Mouse (Mus musculus) MEL (cell line): ENCODE measurements around the gene Itgb3. TPM values are rescaled to one million over a fixed set of nuclear protein-coding genes. Genes with fewer than 3 reads are reported as not detected.

Experiments
- DNase-seq: peaks from one replicate; pipeline ENCODE4 v3.0.0; 2011; ENCODE audit warnings: low read depth, low spot score
- H3K27ac ChIP-seq: 2 replicates; pipeline ENCODE4 v1.5.1; 2012; ENCODE audit warnings: low read depth, mild to moderate bottlenecking, control low read depth, low read length, moderate library complexity; ENCODE audit not compliant: control insufficient read depth
- H3K27me3 ChIP-seq, 2 experiments: fragments of 150-350 bp in 1 of 2; sonication (generic) in 1 of 2; 2 replicates each; pipeline ENCODE4 v1.6.1; 2012; ENCODE audit warnings: low read length in 2 of 2, mild to moderate bottlenecking in 2 of 2, improper control_type of control experiment in 1 of 2, moderate library complexity in 1 of 2; ENCODE audit not compliant: insufficient read depth in 2 of 2, control insufficient read depth in 1 of 2
- H3K36me3 ChIP-seq, 2 experiments: 2 replicates each; pipeline ENCODE4 v1.6.1; 2012 to 2014; ENCODE audit warnings: low read length in 2 of 2, improper control_type of control experiment in 1 of 2, inconsistent platforms in 1 of 2, mild to moderate bottlenecking in 1 of 2; ENCODE audit not compliant: insufficient read depth in 2 of 2, control insufficient read depth in 1 of 2
- H3K4me1 ChIP-seq, 2 experiments: fragments of 150-350 bp in 1 of 2; sonication (generic) in 1 of 2; 2 replicates each; pipeline ENCODE4 v1.6.1; 2012; ENCODE audit warnings: low read length in 2 of 2, improper control_type of control experiment in 1 of 2, mild to moderate bottlenecking in 1 of 2; ENCODE audit not compliant: insufficient read depth in 2 of 2, control insufficient read depth in 1 of 2
- H3K4me3 ChIP-seq, 2 experiments: fragments of 150-350 bp in 1 of 2; sonication (generic) in 1 of 2; 2 replicates each; pipeline ENCODE4 v1.5.1; 2012; ENCODE audit warnings: low read depth in 2 of 2, low read length in 2 of 2, mild to moderate bottlenecking in 2 of 2, moderate library complexity in 2 of 2, control low read depth in 1 of 2, improper control_type of control experiment in 1 of 2; ENCODE audit not compliant: control insufficient read depth in 1 of 2, insufficient read depth in 1 of 2
- H3K79me2 ChIP-seq: 2 replicates; pipeline ENCODE4 v1.6.1; 2012; ENCODE audit warnings: mild to moderate bottlenecking, low read length, moderate library complexity; ENCODE audit not compliant: control insufficient read depth, poor library complexity, insufficient read depth
- H3K9ac ChIP-seq: 2 replicates; pipeline ENCODE4 v1.6.1; 2012; ENCODE audit warnings: low read depth, mild to moderate bottlenecking, control low read depth, low read length, moderate library complexity; ENCODE audit not compliant: control insufficient read depth, poor library complexity, severe bottlenecking
- H3K9me3 ChIP-seq: fragments of 150-350 bp; sonication (generic); replicated peaks from 2 replicates; pipeline ENCODE4 v1.6.1; 2012; ENCODE audit warnings: mild to moderate bottlenecking, low read length, improper control_type of control experiment, moderate library complexity; ENCODE audit not compliant: insufficient read depth
- BHLHE40 ChIP-seq: IDR thresholded peaks from 2 replicates; pipeline ENCODE4 v1.6.1; 2012; ENCODE audit warnings: low read depth, mild to moderate bottlenecking, inconsistent platforms, low read length, improper control_type of control experiment, borderline replicate concordance
- CHD1 ChIP-seq: IDR thresholded peaks from 2 replicates; pipeline ENCODE4 v1.6.1; 2012; ENCODE audit warnings: low read depth, mild to moderate bottlenecking, inconsistent platforms, low read length, improper control_type of control experiment
- CHD2 ChIP-seq: IDR thresholded peaks from 2 replicates; pipeline ENCODE4 v1.6.1; 2011; ENCODE audit warnings: low read length, improper control_type of control experiment
- EP300 ChIP-seq, 2 experiments: IDR thresholded peaks; 2 replicates each; pipeline ENCODE4 v1.6.1; 2011; ENCODE audit warnings: improper control_type of control experiment in 2 of 2, low read length in 2 of 2, low read depth in 1 of 2, mild to moderate bottlenecking in 1 of 2
- GABPA ChIP-seq: IDR thresholded peaks from 2 replicates; pipeline ENCODE4 v1.6.1; 2012; ENCODE audit warnings: low read depth, mild to moderate bottlenecking, inconsistent platforms, low read length, improper control_type of control experiment, moderate library complexity
- GATA1 ChIP-seq: IDR thresholded peaks from 2 replicates; pipeline ENCODE4 v1.6.1; 2011; ENCODE audit warnings: low read depth, low read length, improper control_type of control experiment
- HCFC1 ChIP-seq: IDR thresholded peaks from 2 replicates; pipeline ENCODE4 v1.6.1; 2012; ENCODE audit warnings: low read depth, mild to moderate bottlenecking, inconsistent platforms, low read length, improper control_type of control experiment, moderate library complexity
- JUND ChIP-seq: IDR thresholded peaks from 2 replicates; pipeline ENCODE4 v1.6.1; 2011; ENCODE audit warnings: low read depth, mild to moderate bottlenecking, improper control_type of control experiment, low read length
- MAFK ChIP-seq: IDR thresholded peaks from 2 replicates; pipeline ENCODE4 v1.6.1; 2011; ENCODE audit warnings: low read depth, mild to moderate bottlenecking, low read length, improper control_type of control experiment, borderline replicate concordance
- MAX ChIP-seq: IDR thresholded peaks from 2 replicates; pipeline ENCODE4 v1.6.1; 2011; ENCODE audit warnings: low read length, improper control_type of control experiment
- MAZ ChIP-seq: IDR thresholded peaks from 2 replicates; pipeline ENCODE4 v1.6.1; 2012; ENCODE audit warnings: low read depth, mild to moderate bottlenecking, inconsistent platforms, low read length, improper control_type of control experiment
- MEF2A ChIP-seq: IDR thresholded peaks from 2 replicates; pipeline ENCODE4 v1.6.1; 2014; ENCODE audit warnings: low read depth, mild to moderate bottlenecking, inconsistent platforms, low read length, improper control_type of control experiment; ENCODE audit not compliant: poor library complexity, insufficient replicate concordance, severe bottlenecking; ENCODE audit errors: extremely low read depth
- MXI1 ChIP-seq: IDR thresholded peaks from 2 replicates; pipeline ENCODE4 v1.6.1; 2011; ENCODE audit warnings: mild to moderate bottlenecking, low read depth, low read length, improper control_type of control experiment
- MYB ChIP-seq: IDR thresholded peaks from 2 replicates; pipeline ENCODE4 v1.6.1; 2011; ENCODE audit warnings: mild to moderate bottlenecking, low read depth, low read length, improper control_type of control experiment
- MYC ChIP-seq: IDR thresholded peaks from 2 replicates; pipeline ENCODE4 v1.6.1; 2011; ENCODE audit warnings: low read depth, mild to moderate bottlenecking, low read length, improper control_type of control experiment, moderate library complexity
- NELFE ChIP-seq: IDR thresholded peaks from 2 replicates; pipeline ENCODE4 v1.6.1; 2011; ENCODE audit warnings: low read depth, low read length, improper control_type of control experiment
- NRF1 ChIP-seq: IDR thresholded peaks from 2 replicates; pipeline ENCODE4 v1.6.1; 2014; ENCODE audit warnings: low read depth, mild to moderate bottlenecking, inconsistent platforms, low read length, improper control_type of control experiment, moderate library complexity; ENCODE audit not compliant: poor library complexity, insufficient read depth, severe bottlenecking
- POLR2A ChIP-seq, 2 experiments: IDR thresholded peaks; 2 replicates each; pipeline ENCODE4 v1.6.1; 2011 to 2012; ENCODE audit warnings: low read length in 2 of 2, mild to moderate bottlenecking in 2 of 2, control low read depth in 1 of 2, improper control_type of control experiment in 1 of 2, low read depth in 1 of 2, moderate library complexity in 1 of 2; ENCODE audit not compliant: control insufficient read depth in 1 of 2, insufficient read depth in 1 of 2, poor library complexity in 1 of 2
- POLR2AphosphoS5 ChIP-seq: IDR thresholded peaks from 2 replicates; pipeline ENCODE4 v1.6.1; 2012; ENCODE audit warnings: low read depth, borderline replicate concordance, mild to moderate bottlenecking, inconsistent platforms, low read length, moderate library complexity, mixed read lengths
- RAD21 ChIP-seq: IDR thresholded peaks from 2 replicates; pipeline ENCODE4 v1.6.1; 2011; ENCODE audit warnings: mild to moderate bottlenecking, low read depth, low read length, improper control_type of control experiment
- RCOR1 ChIP-seq: IDR thresholded peaks from 2 replicates; pipeline ENCODE4 v1.6.1; 2012; ENCODE audit warnings: low read depth, mild to moderate bottlenecking, inconsistent platforms, low read length, improper control_type of control experiment
- SMC3 ChIP-seq: IDR thresholded peaks from 2 replicates; pipeline ENCODE4 v1.6.1; 2011; ENCODE audit warnings: low read depth, low read length, improper control_type of control experiment
- TBP ChIP-seq: IDR thresholded peaks from 2 replicates; pipeline ENCODE4 v1.8.0; 2011; ENCODE audit warnings: low read depth, low read length, improper control_type of control experiment
- USF2 ChIP-seq, 2 experiments: IDR thresholded peaks; 2 replicates each; pipeline ENCODE4 v1.6.1; 2011 to 2012; ENCODE audit warnings: improper control_type of control experiment in 2 of 2, low read length in 2 of 2, borderline replicate concordance in 1 of 2, inconsistent platforms in 1 of 2, low read depth in 1 of 2, mild to moderate bottlenecking in 1 of 2; ENCODE audit not compliant: insufficient read depth in 1 of 2
- ZC3H11A ChIP-seq: IDR thresholded peaks from 2 replicates; pipeline ENCODE4 v1.6.1; 2012; ENCODE audit warnings: low read depth, mild to moderate bottlenecking, inconsistent platforms, low read length, improper control_type of control experiment
- ZMIZ1 ChIP-seq: IDR thresholded peaks from 2 replicates; pipeline ENCODE4 v1.6.1; 2012; ENCODE audit warnings: low read depth, mild to moderate bottlenecking, inconsistent platforms, low read length, improper control_type of control experiment, moderate library complexity
- ZNF384 ChIP-seq: IDR thresholded peaks from 2 replicates; pipeline ENCODE4 v1.6.1; 2012; ENCODE audit warnings: low read depth, mild to moderate bottlenecking, inconsistent platforms, low read length, improper control_type of control experiment
- polyA plus RNA-seq, 2 experiments: library from polyadenylated mRNA; stranded (reverse) in 1 of 2; unstranded in 1 of 2; fragments of >175 nt in 1 of 2; fragments of >200 nt in 1 of 2; gene quantifications; 2 replicates each; pipeline versions ENCODE4 v1.2.1 to v1.2.4; 2012; ENCODE audit warnings: low replicate concordance in 2 of 2, low read depth in 1 of 2; ENCODE audit not compliant: insufficient read length in 2 of 2, insufficient read depth in 1 of 2, missing spikeins in 1 of 2
- total RNA-seq: library from RNA; depleted of rRNA; stranded (reverse); fragments of 300-350 nt; gene quantifications from 2 replicates; pipeline ENCODE4 v1.2.3, GENCODE M21; 2012

The Itgb3 gene
- total and polyA plus RNA-seq, 3 experiments: 0.08 to 0.32 TPM; not detected in 1

DNA sequence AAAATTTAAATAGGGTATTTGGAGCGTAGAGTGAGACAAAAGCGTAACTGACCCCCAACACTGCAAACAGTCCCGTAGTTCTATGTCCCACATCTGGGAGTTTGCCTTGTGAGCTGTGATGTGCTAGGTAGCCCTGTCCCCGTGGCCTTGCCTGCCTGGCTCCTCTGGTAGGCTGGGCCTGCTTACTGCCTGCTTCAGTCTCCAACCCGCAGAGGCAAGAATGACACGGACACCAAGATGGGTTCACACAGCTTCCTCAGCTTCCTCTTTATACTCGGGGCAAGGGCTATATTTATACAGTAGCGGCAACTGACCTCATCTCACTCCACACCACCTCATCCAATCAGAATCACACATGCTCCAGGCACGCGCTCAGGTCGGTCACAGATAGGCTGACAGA lies 67.0 kb downstream of the Itgb3 start:
- H3K79me2 ChIP-seq: no peaks in the 10 kb centered on the region
- H3K27ac ChIP-seq: no peak overlapping the region
- no peaks in the 10 kb centered on the region; a peak in 2 of 4 replicates for H3K27me3 ChIP-seq
- no peaks in the 10 kb centered on the region for H3K9me3 ChIP-seq
- no peaks in the 10 kb centered on the region for H3K36me3 ChIP-seq
- DNase-seq: no peak
- H3K4me3 ChIP-seq: no peak overlapping the region
- H3K4me1 ChIP-seq: no peaks in the 10 kb centered on the region
- no peak overlapping the region for H3K9ac ChIP-seq
- no peak for TF ChIP-seq CHD2
- TF ChIP-seq ZC3H11A: no peak
- TF ChIP-seq EP300 (IDR thresholded peaks at IDR 0.05; ENCODE audit: low read depth in 1 of 2, low read length in 2 of 2): no peak
- TF ChIP-seq NELFE: no peak
- no peak for TF ChIP-seq GATA1
- no peak for TF ChIP-seq POLR2A (IDR thresholded peaks at IDR 0.05; ENCODE audit: control insufficient read depth in 1 of 2, insufficient read depth in 1 of 2, low read depth in 1 of 2, low read length in 2 of 2, poor library complexity in 1 of 2)
- TF ChIP-seq GABPA: no peak
- no peak for TF ChIP-seq MEF2A
- no peak for TF ChIP-seq SMC3
- no peak for TF ChIP-seq NRF1
- no peak for TF ChIP-seq JUND
- no peak for TF ChIP-seq CHD1
- no peak for TF ChIP-seq MAFK
- TF ChIP-seq MAZ: no peak
- no peak for TF ChIP-seq MAX
- no peak for TF ChIP-seq MYC
- TF ChIP-seq BHLHE40: no peak
- no peak for TF ChIP-seq MYB
- TF ChIP-seq, all 39 proteins: peak for 0

DNA sequence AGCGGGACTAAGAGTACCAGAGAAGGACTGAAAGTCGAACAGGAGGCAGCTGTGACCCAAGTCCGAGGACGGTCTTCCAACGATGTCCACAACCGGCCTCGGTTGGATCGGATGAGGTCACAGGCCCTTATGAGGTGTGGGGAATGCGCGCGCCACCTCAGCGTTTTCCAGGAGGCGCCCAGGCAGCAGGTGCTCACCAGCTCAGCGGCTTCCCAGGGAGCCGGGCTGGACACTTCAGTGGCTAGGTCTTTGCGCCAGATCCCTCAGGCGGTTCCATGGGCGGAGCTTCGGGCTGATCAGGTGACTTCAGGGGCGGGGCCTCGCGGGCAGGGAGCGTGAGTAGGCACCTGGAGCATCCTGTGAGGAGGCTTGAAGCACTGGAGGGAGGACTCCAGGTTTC lies 77.7 kb downstream of the Itgb3 start, which contains the start of gene Gm11639:
Gm11639 (plus strand) TSS at position 160 of the 400 bp plus-strand sequence.
- Histone ChIP-seq H3K27me3 (peaks cover 0 to 2% of the 10 kb centered on the region in 2 experiments; a peak in 3 of 4 replicates), H3K9ac (no peak within 1 kb of the TSS), H3K4me3 (no peak within 1 kb of the TSS), H3K36me3 (no peaks in the 10 kb centered on the region), H3K4me1 (no peaks in the 10 kb centered on the region), H3K79me2 (no peaks in the 10 kb centered on the region), H3K9me3 (no peaks in the 10 kb centered on the region), H3K27ac (no peak within 1 kb of the TSS)
- DNase-seq: no peak
- TF ChIP-seq SMC3 (no peak), RAD21 (no peak), MAX (no peak), MYC (no peak), ZMIZ1 (no peak), ZNF384 (no peak), TBP (no peak), MYB (no peak), MAFK (no peak), POLR2AphosphoS5 (no peak), GABPA (no peak), EP300 (IDR thresholded peaks at IDR 0.05; ENCODE audit: low read depth in 1 of 2, low read length in 2 of 2) (no peak), NRF1 (no peak), USF2 (IDR thresholded peaks at IDR 0.05; ENCODE audit: borderline replicate concordance in 1 of 2, insufficient read depth in 1 of 2, low read depth in 1 of 2, low read length in 2 of 2) (no peak), HCFC1 (no peak), MXI1 (no peak), RCOR1 (no peak), CHD1 (no peak), GATA1 (no peak), NELFE (no peak)
